Mouse (Mus musculus) brown adipose tissue, adult 24 weeks (tissue): ENCODE data around the gene Wnt10a. TPM values are rescaled to one million over a fixed set of nuclear protein-coding genes. Genes with fewer than 3 reads are reported as not detected.
"Not testable (repeated sequence)": the region's sequence is repeated elsewhere in the genome, so short reads cannot be mapped to it uniquely, and the experiment has no call there.

Experiments
- H3K27ac ChIP-seq: fragments of 200-500 bp; replicated peaks from 2 replicates; pipeline ENCODE4 v1.5.1; 2012; ENCODE audit warnings: low read depth, mild to moderate bottlenecking, low read length
- H3K4me1 ChIP-seq: fragments of 200-500 bp; 2 replicates; pipeline ENCODE4 v1.6.1; 2012; ENCODE audit warnings: low read length, mixed read lengths; ENCODE audit not compliant: control insufficient read depth, insufficient read depth, insufficient read length
- H3K4me3 ChIP-seq: fragments of 200-500 bp; 2 replicates; pipeline ENCODE4 v1.5.1; 2012; ENCODE audit warnings: low read depth, mild to moderate bottlenecking, low read length, moderate library complexity; ENCODE audit not compliant: insufficient read depth
- polyA plus RNA-seq: library from polyadenylated mRNA; stranded (reverse); fragments of >200 nt; gene quantifications from 2 replicates; pipeline ENCODE4 v1.2.4, GENCODE M21; 2012; ENCODE audit not compliant: missing spikeins, insufficient read depth, insufficient read length

Wnt10a gene
- polyA plus RNA-seq, 1 experiment, result not detected

DNA sequence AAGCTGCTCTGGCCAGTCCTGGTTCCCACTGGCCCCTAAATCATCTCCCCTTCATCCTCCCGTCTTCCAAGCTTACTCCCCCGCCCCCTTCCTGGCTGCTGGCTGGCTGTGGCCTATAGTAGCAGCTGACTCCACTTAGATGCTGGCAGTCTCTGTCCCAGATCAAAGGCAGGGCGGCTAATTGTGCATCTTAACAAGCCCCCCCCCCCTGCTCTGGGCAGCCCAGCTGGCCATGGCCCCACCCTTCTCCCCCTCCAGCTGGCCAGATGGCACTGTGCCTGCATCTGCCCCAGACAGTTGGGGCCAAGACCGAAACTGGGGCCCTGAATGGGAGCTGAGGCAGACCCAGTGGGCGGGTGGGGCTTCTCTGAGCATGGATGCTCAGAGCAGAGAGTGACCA is 6.1 kb downstream of the Wnt10a start:
- Histone ChIP-seq H3K4me1 (no peaks in the 10 kb centered on the region), H3K4me3 (no peak overlapping the region), H3K27ac (no peak overlapping the region)

DNA sequence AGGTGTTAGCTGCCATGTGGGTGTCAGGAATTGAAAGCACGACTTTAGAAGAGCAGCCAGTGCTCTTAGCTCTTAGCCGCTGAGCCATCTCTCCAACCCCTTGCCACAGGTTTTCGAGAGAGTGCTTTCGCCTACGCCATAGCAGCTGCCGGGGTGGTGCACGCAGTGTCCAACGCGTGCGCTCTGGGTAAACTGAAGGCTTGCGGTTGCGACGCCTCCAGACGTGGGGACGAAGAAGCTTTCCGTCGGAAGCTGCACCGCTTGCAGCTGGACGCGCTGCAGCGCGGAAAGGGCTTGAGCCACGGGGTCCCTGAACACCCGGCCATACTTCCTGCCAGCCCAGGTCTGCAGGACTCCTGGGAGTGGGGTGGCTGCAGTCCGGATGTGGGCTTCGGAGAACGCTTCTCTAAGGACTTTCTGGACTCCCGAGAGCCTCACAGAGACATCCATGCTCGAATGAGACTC is 9.1 kb downstream of the Wnt10a start:
- H3K4me1 ChIP-seq, result no peaks in the 10 kb centered on the region
- H3K27ac ChIP-seq, result no peak overlapping the region
- H3K4me3 ChIP-seq, result no peak overlapping the region

DNA sequence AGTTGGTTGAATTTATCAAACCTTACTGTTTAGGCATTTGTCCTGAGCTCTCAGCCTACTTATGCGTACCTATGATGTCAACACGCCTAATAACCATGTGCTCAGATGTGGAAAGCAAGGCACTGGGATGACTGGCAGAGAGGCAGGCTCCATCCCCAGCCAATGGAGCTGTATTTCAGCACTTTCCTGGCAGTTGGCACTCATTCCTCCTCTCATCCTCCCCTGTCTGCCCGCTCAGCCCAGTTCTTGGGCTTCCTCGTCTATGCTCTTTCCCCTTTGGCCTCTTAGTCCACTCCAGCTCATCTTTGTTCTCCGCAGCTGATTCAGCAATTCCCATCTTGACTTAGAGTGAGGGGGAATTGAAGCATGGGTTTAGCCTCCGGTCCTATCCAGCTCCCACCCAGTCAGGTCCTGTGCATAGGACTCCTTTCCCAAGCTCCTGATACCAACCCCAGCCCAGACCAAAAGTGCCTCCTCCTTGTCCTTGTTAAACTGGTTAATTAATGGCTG is 10.4 kb downstream of the Wnt10a start:
- no peak overlapping the region for H3K27ac ChIP-seq
- H3K4me1 ChIP-seq, result no peaks in the 10 kb centered on the region
- H3K4me3 ChIP-seq, result no peak overlapping the region

DNA sequence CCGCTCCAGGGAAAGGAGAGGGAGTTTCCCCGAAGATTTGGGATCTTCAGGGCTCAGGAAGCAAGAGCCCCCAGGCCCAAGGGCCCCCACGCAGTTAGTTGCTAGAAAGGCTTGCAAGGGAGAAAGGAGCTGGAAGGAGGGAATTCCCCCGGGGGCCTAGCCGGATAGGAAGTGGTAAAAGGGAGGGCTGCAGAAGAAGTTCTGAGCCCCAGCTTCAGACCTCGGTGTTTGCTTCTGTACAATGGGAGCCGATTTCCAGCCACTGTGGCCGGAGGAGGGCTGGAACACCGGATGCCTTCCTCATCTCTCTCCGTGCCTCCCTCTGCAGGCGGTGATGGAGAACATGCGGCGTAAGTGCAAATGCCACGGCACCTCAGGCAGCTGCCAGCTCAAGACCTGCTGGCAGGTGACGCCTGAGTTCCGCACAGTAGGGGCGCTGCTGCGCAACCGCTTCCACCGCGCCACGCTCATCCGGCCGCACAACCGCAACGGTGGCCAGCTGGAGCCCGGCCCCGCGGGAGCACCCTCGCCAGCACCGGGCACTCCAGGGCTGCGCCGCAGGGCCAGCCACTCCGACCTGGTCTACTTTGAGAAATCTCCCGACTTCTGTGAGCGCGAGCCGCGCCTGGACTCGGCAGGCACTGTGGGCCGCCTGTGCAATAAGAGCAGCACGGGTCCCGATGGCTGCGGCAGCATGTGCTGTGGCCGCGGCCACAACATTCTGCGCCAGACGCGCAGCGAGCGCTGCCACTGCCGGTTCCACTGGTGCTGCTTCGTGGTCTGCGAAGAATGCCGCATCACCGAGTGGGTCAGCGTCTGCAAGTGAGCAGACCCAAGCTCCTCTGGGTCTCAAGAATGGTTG is 11.7 kb downstream of the Wnt10a start:
- Histone ChIP-seq H3K4me1 (no peaks in the 10 kb centered on the region), H3K4me3 (peak overlapping the region; percentile 36), H3K27ac (no peak overlapping the region)

DNA sequence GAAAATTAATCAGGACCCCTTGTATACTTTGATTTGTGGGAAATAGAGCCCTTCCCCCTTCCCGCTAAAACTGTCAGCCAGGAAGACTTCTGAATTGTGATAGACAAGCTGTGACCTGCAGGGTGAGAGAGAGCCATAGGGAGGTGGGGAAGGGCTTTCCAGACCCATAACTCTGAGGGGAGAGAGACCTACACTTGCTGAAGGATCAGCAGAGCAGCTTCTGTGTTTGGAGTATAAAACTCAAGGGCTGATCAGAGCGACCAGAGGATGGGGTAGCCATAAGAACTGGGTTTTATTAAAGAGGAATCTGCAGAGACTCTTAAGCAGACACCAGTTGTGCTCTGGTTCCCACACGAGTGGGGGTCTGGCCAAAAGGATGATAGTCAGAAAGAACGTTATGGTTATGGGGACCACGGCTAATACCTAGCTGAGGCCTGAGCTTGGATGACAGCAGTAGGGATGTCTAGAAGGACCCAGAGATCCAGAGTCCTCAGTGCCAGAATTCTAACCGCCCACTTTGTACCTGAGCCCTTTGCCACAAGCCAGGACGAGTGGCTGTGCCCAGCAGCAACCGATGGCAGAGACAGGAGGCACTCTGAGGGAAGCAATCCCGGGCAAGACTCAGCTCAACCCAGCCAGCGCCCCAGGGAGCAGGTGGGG is 13.0 kb downstream of the Wnt10a start:
- no peak overlapping the region for H3K27ac ChIP-seq
- H3K4me1 ChIP-seq, result no peaks in the 10 kb centered on the region
- H3K4me3 ChIP-seq, result no peak overlapping the region

DNA sequence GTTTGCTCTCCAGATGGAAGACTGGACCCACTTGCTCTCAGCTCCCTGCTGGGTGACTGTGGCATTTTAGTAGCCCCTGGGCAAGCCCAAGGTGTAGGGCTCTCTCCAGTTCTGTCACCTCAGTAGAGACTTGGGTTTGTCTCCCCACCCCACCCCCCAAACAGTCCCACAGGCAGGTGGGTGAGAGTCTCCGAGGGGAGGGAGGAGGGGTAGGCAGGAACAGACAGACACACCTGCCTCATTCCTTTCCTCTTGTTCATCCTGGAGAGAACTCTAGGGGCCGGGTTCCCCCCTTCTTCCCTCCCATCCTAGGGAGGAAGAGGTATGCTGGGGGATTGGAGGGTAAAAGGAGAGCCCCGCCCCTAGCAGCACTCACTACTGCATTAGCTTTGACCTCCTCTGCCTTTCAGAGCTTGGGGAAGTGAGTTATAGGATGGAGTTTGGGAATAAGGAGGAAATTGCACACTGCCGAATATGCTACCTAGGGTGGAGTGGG is 14.1 kb downstream of the Wnt10a start:
- Histone ChIP-seq H3K4me3 (no peak overlapping the region), H3K4me1 (no peaks in the 10 kb centered on the region), H3K27ac (no peak overlapping the region)

DNA sequence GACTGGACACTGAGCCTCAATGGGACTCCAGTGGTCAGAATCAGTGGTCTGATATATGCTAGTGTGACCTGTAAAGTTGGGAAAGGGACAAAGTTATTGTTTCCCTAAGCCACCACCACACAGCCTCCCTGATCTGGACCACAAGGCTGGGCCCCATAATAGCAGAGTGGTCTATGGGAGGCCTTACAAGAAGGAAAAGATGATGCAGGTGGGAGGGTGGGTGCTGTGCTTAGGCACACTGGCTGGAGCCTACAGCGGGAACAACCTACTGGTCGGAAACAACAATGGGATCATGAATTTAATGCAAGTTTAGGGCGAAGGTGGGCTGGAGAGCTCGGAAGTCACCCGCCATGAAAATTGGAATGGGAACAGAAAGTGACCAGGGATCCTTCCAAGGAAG is 14.5 kb downstream of the Wnt10a start:
- H3K27ac ChIP-seq, result no peak overlapping the region
- no peaks in the 10 kb centered on the region for H3K4me1 ChIP-seq
- H3K4me3 ChIP-seq, result no peak overlapping the region

DNA sequence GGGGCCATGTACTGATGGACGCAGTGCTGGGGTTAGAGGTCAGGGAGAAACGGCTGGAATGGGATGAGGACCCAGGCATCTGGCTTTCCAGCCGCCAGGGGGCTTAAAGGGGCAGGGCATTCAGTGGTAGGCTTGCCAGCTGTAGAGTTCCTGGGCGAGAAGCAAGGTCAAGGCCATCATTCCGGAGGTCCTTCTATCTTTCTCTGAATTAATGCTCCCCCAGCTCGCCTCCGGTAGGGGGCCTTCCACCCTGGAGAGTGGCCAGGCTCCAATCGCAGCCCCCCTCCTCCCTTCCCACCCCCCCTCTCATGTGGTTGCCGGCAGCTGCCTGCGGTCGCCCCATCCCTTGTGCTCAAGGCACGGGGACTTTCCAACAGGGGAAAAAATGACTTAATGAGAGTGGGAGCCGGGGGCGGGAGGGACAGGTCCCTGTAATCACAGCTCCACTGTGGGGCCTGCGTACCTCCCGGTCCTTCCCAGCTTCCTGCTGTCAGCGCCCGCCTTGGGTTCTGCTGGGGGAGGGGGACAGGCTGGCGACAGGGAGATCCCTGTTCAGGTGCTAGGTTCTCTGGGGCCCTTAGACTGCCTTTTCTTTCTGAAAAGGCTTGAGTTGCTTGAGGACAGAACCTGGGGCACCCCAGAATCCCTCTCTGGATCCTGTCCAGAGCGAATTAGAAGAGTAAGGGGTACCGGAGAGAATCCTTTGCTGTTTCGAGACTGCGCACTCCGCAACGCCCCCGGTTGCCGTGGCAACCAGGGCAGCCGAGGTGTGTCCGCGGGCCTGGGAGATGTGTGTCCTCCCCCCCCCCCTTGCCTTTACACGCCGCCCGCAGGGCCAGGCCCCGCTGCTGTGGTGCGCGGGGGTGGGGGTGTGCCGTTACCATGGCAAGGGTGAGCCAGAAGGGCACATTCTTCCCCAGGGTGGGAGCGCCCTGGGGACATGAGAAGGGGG is 15.3 kb downstream of the Wnt10a start:
- H3K27ac ChIP-seq, result no peak overlapping the region
- no peaks in the 10 kb centered on the region for H3K4me1 ChIP-seq
- no peak overlapping the region for H3K4me3 ChIP-seq

DNA sequence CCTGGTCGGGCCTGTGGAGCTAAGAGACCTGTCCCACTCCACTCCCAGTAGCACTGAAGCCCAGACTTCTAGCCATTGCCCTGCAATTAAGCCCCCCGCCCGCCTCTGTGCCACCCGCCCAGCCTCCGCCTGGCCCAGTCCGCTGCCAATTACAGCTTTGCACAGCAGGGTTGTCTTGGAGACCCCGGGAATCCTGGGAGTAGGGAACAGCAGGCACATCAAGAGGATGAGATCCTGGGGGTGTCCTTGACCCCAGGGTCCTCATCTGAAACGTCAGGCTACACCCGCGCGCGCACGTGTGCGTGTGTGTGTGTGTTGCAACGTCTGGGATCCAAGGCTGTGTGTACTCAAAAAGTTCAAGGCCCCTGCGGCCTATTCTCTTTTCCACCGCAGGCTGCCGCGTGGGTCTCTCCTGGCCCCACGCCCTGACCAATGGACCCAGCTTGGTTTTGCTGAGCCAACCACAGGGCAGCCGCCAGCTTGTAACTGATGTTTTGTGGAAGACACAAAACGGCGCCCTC is 16.3 kb downstream of the Wnt10a start:
- Histone ChIP-seq H3K27ac (no peak overlapping the region), H3K4me1 (no peaks in the 10 kb centered on the region), H3K4me3 (no peak overlapping the region)

DNA sequence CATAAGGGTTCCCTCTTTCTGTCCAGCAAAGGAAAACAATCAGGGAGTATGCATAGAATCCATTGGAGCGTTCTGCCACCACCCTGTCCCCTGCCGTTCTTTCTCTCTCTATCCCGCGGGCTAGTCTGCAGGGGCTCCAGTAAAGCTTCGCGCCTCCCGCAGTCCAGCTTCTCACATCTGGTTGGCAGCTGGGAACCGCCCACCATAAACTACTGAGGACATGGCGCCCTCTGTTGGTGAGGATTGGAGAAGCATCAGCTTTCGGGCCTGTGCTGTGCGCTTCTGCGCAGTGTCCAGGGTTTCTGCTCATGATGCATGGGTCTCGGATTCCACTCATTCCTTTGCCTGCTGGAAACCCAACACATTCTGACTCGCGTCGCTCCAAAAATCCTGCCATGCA is 16.8 kb downstream of the Wnt10a start:
- Histone ChIP-seq H3K27ac (no peak overlapping the region), H3K4me1 (no peaks in the 10 kb centered on the region), H3K4me3 (no peak overlapping the region)

DNA sequence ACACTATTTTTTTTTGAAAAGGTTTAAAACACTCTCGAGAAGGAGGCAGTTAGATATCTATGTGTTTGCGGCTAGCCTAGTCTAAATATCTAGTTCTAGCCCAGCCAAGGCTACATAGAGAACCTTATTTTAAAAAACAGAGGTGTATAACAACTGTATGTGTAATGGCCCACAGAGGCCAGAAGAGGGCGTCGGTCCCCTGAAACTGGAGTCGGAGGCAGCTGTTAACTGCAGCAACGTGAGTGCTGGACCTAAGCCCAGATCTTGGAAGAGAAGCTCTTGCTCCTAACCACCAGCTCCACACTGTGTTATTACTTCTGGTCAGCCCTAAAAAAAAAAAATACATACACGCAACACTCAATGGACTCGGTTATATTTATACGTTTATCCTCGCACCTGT is 17.7 kb downstream of the Wnt10a start:
- Histone ChIP-seq H3K4me3 (no peak overlapping the region), H3K27ac (no peak overlapping the region), H3K4me1 (no peaks in the 10 kb centered on the region)

DNA sequence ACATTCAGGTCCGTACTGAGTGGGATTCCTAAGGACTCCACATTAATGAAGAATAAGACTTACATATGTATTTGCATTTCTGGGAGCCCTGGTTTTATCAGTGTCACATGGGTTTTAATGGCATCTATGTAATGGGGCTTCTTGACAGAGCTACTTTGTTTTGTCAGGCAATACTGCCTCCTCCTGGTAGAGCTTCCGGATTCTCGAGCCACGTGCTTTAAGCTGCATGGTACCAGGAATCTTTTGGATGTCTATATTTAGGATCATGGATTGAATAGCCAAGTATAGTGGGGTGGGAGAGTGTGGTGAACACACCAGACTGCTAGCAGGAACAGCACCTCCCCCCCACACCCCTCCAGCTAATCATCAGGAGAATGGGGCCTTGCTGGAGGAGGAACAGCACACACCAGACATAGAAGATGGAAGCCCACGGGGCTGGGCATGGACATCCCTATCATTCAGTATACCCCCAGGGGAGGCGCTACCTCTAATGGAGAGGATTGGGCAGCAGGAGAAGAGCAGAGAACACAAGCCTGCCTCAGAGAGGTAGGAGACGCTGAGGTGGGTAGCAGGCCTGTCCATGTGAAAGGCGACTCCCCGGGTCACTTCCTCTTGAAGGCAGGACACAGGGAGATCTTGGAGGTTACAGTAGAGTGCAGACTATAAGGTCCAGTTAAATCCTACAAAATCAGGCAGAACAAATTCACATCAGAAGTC is 23.8 kb downstream of the Wnt10a start:
- no peak overlapping the region for H3K4me3 ChIP-seq
- H3K27ac ChIP-seq, result no peak overlapping the region
- peaks cover 2% of the 10 kb centered on the region; the same call in 1 of the 2 replicates for H3K4me1 ChIP-seq

DNA sequence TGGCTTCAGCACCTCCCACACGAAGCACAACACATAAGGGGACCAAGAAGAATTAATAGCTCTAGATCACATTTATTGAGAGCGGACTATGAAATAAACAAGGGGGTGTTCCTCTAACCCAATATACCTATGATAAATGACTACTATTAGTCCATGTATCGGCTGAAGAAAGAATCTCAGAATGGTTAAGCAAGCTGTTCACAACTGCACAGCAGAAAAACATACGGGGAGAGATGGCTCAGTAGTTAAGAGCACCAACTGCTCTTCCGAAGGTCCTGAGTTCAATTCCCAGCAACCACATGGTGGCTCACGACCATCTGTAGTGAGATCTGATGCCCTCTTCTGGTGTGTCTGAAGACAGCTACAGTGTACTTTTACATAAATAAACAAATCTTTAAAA is 24.6 kb downstream of the Wnt10a start:
- H3K4me1 ChIP-seq, H3K27ac ChIP-seq, H3K4me3 ChIP-seq: not testable (repeated sequence)

DNA sequence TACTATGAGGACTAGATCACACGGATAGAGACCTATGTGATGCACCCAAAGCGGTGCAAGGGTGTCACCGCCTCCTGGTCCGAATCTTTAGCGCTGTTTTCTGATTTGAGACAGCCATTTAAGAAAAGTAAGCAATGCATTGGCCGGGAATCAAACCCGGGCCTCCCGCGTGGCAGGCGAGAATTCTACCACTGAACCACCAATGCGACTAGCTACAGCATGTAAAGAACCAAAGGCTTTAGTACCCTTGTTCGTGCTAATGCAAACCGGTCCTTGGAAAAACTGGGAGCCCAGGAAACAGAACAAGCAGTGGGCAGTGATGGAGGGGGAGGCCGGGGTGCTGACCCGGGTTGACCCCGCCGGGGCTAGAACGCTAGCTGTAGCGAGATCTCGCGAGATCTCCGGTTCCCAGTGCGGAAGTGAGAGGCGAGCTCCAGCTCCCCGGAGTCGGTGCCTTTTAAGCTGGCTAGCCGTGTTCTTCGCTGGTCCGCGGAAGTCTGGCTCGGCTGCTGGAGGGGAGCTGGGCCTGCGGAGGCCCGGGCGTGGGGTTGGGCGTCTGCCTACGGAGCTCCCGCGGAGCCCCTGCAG is 25.4 kb downstream of the Wnt10a start:
- H3K4me1 ChIP-seq, result peaks cover 2% of the 10 kb centered on the region; the same call in 1 of the 2 replicates
- H3K27ac ChIP-seq, result peak overlapping the region; percentile 64
- H3K4me3 ChIP-seq, result peak overlapping the region; percentile 87
